Mouse (Mus musculus) neural tube, embryonic 14.5 days (tissue): Measurements from ENCODE around the gene Gm45785. TPM values are rescaled to one million over a fixed set of nuclear protein-coding genes. Genes with fewer than 3 reads are reported as not detected.

Experiments
- ATAC-seq: fragments of 200-750 bp; cut with Nextera tagmentation; 2 replicates; pipeline ENCODE4 v1.8.0; 2017; ENCODE audit warnings: low read depth, mild to moderate bottlenecking, moderate TSS enrichment, moderate library complexity
- H3K27ac ChIP-seq: fragments of 300-500 bp; sonication (generic); 2 replicates; pipeline ENCODE4 v1.5.1; 2014; ENCODE audit warnings: low read depth, mild to moderate bottlenecking, control low read depth, low read length, moderate library complexity, mixed read lengths
- H3K27me3 ChIP-seq: fragments of 300-500 bp; sonication (generic); 2 replicates; pipeline ENCODE4 v1.6.1; 2014; ENCODE audit warnings: low read length; ENCODE audit not compliant: control insufficient read depth, insufficient read depth
- H3K36me3 ChIP-seq: fragments of 300-500 bp; sonication (generic); 2 replicates; pipeline ENCODE4 v1.6.1; 2014; ENCODE audit warnings: low read length, mixed read lengths; ENCODE audit not compliant: control insufficient read depth, insufficient read depth
- H3K4me1 ChIP-seq: fragments of 300-500 bp; sonication (generic); 2 replicates; pipeline ENCODE4 v1.6.1; 2014; ENCODE audit warnings: low read length; ENCODE audit not compliant: control insufficient read depth, insufficient read depth
- H3K4me2 ChIP-seq: fragments of 300-500 bp; sonication (generic); 2 replicates; pipeline ENCODE4 v1.6.1; 2014; ENCODE audit warnings: mild to moderate bottlenecking, low read depth, low read length, control low read depth
- H3K4me3 ChIP-seq: fragments of 300-500 bp; sonication (generic); 2 replicates; pipeline ENCODE4 v1.5.1; 2014; ENCODE audit warnings: low read depth, low read length, control low read depth, mixed read lengths
- H3K9ac ChIP-seq: fragments of 300-500 bp; sonication (generic); replicated peaks from 2 replicates; pipeline ENCODE4 v1.6.1; 2014; ENCODE audit warnings: low read depth, mild to moderate bottlenecking, control low read depth, low read length, mixed read lengths
- H3K9me3 ChIP-seq: fragments of 300-500 bp; sonication (generic); 2 replicates; pipeline ENCODE4 v1.6.1; 2016; ENCODE audit warnings: low read length; ENCODE audit not compliant: control insufficient read depth
- WGBS: fragments of 180-500 bp; shearing (Covaris S2); extraction: QIAGEN DNeasy Blood & Tissue Kit; methylation state at CpG from one replicate; pipeline ENCODE4 v1.1.7; 2014; 5-methylcytosine and 5-hydroxymethylcytosine counted together
- polyA plus RNA-seq: library from polyadenylated mRNA; unstranded; fragments of >200 nt; fragmentation: Nextera tagmentation; extraction: Ambion mirVana; gene quantifications from 2 replicates; pipeline ENCODE4 v1.2.1, GENCODE M21; 2014

The Gm45785 gene
- polyA plus RNA-seq, 1 experiment from 2014 or later = 0.56 TPM

DNA sequence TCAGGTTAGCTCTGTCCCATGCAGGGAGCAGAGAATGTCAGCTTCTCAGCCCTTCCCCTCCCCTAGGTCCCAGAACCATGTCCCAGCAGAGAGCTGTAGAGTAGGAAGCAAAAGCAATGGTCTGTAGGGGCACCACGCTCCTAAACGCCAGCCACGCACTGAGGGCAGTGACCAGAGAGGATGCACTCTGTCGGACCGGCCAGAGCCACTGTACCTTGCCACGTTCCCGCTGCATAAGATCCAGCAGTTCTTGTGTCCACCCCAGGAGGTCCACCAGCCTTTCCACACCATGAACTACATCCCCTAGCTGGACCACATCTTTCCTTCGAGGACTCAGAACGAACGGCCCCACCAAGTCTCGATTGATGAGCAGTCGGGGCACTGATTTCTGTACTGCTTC is 8.6 kb upstream of the Gm45785 start:
- Histone ChIP-seq H3K9me3 (no peaks in the 10 kb centered on the region), H3K9ac (no peak overlapping the region), H3K27ac (no peak overlapping the region), H3K4me3 (no peak overlapping the region), H3K4me1 (no peaks in the 10 kb centered on the region), H3K36me3 (peaks cover 44% of the 10 kb centered on the region), H3K4me2 (no peak overlapping the region), H3K27me3 (no peaks in the 10 kb centered on the region)
- WGBS = 89% methylated on average over 12 of the region's 12 CpGs
- no peak for ATAC-seq

DNA sequence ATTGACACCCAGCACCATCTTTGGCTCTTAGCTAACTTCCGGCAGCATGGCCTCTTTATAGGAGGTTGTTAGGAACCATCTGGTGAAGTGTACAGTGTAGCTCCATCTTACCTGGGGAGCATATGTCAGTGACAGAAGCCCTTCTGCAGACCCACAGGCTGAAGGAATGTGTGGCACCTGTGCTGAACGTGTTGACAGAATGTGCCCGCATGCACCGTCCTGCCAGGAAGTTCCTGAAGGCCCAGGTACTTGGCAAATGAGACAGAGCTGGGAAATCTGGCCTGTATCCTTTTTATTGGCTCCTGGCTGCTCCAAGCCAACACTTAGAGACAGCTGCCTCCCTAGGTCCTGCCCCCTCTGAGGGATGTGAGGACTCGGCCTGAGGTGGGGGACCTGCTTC is 4.6 kb upstream of the Gm45785 start:
- peaks cover 12% of the 10 kb centered on the region for H3K4me1 ChIP-seq
- H3K27me3 ChIP-seq = no peaks in the 10 kb centered on the region
- peaks cover 44% of the 10 kb centered on the region for H3K36me3 ChIP-seq
- H3K27ac ChIP-seq = no peak overlapping the region
- 83% methylated on average over 5 of the region's 5 CpGs for WGBS
- no peaks in the 10 kb centered on the region for H3K9me3 ChIP-seq
- no peak overlapping the region for H3K4me2 ChIP-seq
- H3K4me3 ChIP-seq = no peak overlapping the region
- H3K9ac ChIP-seq = no peak overlapping the region
- no peak for ATAC-seq

DNA sequence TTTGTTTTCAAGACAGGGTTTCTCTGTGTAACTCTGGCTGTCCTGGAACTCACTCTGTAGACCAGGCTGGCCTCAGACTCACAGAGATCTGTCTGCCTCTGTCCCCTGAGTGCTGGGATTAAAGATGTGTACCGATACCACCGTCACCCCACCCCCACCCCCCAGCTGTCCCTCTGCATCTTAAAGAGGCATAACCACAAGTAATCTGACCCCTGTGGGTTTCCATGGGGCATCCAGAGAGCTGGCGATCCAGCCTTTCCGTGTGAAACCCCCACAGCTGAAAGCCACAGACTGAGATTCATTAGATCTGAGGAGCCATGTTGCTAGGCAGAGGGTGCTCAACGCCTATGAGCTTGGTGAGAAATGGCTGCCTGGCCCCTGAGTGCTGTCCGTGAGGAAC is 3.9 kb upstream of the Gm45785 start:
- whole genome bisulfite sequencing = 79% methylated on average over 6 of the region's 6 CpGs

DNA sequence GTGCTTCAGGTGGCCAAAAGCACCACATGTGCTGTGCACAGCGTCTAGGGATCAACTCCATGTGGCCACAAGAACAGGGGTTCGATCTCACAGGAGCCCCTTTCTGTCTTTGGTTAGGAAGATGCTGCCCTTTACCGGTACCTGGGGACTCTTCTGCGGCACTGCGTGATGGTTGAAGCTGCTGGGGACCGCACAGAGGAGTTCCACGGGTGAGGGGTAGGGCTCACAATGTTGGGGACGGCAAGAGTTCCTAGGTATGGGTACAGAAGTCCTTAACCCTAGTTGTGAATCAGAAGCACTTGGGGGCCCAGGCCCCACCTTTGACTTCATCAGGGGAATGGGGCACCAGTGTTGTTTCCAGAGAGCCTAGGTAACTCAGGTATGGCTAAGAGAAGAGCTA is 2.6 kb upstream of the Gm45785 start:
- Histone ChIP-seq H3K4me3 (peak overlapping the region; percentile 67), H3K9me3 (no peaks in the 10 kb centered on the region), H3K9ac (0 out of 2 replicates have a peak overlapping the region, but pooled peaks have one; percentile 81), H3K4me1 (peaks cover 21% of the 10 kb centered on the region), H3K4me2 (peak overlapping the region; percentile 97), H3K27me3 (no peaks in the 10 kb centered on the region), H3K36me3 (peaks cover 45% of the 10 kb centered on the region), H3K27ac (no peak overlapping the region)
- no peak for ATAC-seq
- WGBS = 92% methylated on average over 8 of the region's 8 CpGs

More for the DNA sequence above, 3.9 kb upstream of the Gm45785 start:
- no peak overlapping the region for H3K9ac ChIP-seq
- no peak for ATAC-seq
- H3K4me2 ChIP-seq = no peak overlapping the region
- H3K27ac ChIP-seq = no peak overlapping the region
- H3K9me3 ChIP-seq = no peaks in the 10 kb centered on the region
- peaks cover 44% of the 10 kb centered on the region for H3K36me3 ChIP-seq
- peaks cover 19% of the 10 kb centered on the region for H3K4me1 ChIP-seq
- no peak overlapping the region for H3K4me3 ChIP-seq
- no peaks in the 10 kb centered on the region for H3K27me3 ChIP-seq

DNA sequence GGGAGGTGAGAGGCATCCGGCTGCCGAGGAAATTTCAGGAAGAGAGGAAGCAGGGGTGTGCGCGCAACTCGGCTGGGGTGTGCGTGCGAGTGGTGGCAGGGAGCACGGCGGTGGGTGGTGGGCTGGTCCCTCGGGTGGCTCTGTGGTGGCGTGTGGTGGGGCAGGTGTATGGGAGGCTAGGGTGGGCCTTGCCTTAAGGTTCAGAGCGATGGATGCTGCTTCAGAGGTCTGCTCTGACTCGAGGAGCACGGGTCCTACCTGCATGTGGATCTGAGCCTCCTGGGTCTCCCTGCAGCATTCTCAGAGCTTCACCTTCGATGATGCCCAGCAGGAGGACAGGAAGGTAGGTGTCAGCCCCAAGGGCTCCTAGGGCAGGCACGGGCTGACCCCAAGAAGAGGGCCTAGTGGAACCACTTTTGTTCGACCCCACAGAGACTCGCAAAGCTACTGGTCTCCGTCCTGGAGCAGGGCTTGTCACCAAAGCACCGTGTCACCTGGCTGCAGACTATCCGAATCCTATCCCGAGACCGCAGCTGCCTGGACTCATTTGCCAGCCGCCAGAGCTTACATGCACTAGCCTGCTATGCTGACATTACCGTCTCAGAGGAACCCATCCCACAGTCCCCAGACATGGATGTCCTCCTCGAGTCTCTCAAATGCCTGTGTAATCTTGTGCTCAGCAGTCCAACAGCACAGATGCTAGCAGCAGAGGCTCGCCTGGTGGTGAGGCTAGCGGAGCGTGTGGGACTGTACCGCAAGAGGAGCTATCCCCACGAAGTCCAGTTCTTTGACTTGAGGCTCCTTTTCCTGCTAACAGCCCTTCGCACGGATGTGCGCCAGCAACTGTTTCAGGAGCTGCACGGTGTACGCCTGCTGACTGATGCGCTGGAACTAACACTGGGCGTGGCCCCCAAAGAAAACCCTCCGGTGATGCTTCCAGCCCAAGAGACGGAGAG is 1.7 kb upstream of the Gm45785 start, which contains the start of gene Bet1l:
Gene Bet1l (minus strand): TSS at position 28 of the 956 bp plus-strand sequence.
- Histone ChIP-seq H3K4me3 (peak within 1 kb of the TSS; percentile 67), H3K9me3 (no peaks in the 10 kb centered on the region), H3K27me3 (no peaks in the 10 kb centered on the region), H3K36me3 (peaks cover 45% of the 10 kb centered on the region), H3K27ac (peak within 1 kb of the TSS; percentile 89), H3K9ac (peak within 1 kb of the TSS; percentile 81), H3K4me1 (peaks cover 21% of the 10 kb centered on the region), H3K4me2 (peak within 1 kb of the TSS; percentile 97)
- 34% methylated on average over 40 of the region's 40 CpGs for WGBS
- ATAC-seq = peak; percentile 33

DNA sequence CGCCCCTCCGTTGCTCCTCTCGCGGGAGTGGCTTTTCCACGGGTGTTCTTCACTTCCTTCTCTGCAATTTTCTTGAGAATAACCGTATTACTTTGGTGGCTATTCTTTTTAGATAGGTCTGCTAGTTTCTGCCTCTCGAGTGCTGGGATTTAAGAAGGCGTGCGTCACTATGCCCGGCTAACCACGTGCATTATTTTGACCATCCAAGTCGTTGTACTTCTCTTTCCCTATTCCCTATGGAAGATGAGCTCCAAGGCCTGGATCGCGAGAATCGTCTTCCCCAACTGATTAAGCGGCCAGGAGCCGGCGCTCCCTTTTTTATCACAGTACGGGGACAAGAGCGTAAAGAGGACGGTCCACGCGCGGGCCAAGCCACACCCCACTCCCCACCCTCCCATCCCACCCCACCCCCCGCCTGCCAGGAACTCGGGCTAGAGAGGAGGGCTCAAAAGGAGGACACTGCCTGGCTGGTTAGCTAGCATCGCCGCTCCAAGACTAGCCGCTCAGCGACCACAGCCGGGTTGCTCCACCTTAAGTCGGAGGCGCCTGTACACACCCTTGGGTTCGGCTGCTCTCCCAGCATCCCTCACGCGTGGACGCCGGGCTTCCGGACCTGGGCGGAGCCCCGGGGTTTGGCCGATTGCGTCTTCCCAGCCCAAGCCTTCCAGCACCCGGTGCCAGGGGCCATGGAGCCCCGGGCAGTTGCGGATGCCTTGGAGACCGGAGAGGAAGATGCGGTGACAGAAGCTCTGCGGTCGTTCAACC is 836 bp upstream of the Gm45785 start, which contains the start of gene Ric8a:
Gene Ric8a (plus strand): TSS at position 173 of the 765 bp plus-strand sequence.
- Histone ChIP-seq H3K27me3 (no peaks in the 10 kb centered on the region), H3K36me3 (peaks cover 45% of the 10 kb centered on the region), H3K9ac (peak within 1 kb of the TSS; percentile 81), H3K27ac (peak within 1 kb of the TSS; percentile 89), H3K4me2 (peak within 1 kb of the TSS; percentile 97), H3K4me1 (peaks cover 21% of the 10 kb centered on the region), H3K4me3 (peak within 1 kb of the TSS; percentile 67), H3K9me3 (no peaks in the 10 kb centered on the region)
- peak; percentile 82 for ATAC-seq
- under 1% methylated on average over 49 of the region's 50 CpGs for WGBS

DNA sequence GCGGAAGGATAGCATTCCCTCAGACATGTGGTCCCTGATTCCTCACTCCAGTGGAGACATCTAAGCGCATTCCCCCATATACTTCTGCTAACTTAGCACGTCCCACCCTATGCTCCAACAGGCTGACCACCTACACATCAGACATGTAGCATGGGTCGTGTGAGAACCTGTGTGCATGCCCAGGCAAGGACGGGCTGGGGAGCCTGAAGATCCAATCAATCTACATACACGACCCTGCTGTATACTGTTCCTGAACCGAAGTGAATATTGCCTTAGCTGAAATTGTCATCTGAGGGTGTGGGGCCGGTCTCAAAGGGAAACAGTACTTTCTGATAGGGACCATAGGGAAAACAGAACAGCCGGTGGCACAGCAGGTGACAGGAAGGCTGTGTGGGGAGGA is 950 bp downstream of the Gm45785 start:
- Histone ChIP-seq H3K27ac (no peak overlapping the region), H3K9me3 (no peaks in the 10 kb centered on the region), H3K4me2 (peak overlapping the region; percentile 97), H3K4me3 (peak overlapping the region; percentile 67), H3K4me1 (peaks cover 21% of the 10 kb centered on the region), H3K9ac (peak overlapping the region; percentile 81), H3K36me3 (peaks cover 28% of the 10 kb centered on the region), H3K27me3 (no peaks in the 10 kb centered on the region)
- WGBS = 77% methylated on average over 9 of the region's 9 CpGs
- ATAC-seq = no peak

DNA sequence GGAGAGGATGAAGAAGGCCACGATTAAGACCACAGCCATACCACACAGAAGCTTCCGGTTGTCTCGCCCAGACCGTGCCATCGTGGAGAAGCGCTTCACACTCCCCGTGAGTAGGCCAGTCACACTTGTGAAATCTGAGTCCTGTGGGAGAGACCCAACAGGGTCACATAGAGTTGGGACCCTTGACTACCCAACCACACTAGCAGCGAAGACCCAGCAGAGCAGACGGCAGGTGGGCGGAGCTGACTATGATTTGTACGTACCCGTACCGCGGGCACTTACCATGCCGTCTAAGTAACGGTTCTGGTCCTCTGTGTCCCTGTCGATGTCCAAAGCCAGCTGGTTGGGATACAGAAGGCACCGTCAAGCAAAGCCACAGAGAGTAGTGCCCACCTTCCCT is 1.6 kb downstream of the Gm45785 start:
- WGBS = 93% methylated on average over 18 of the region's 18 CpGs
- no peak for ATAC-seq
- Histone ChIP-seq H3K4me1 (peaks cover 21% of the 10 kb centered on the region), H3K27ac (no peak overlapping the region), H3K4me3 (no peak overlapping the region), H3K9ac (no peak overlapping the region), H3K4me2 (no peak overlapping the region), H3K36me3 (peaks cover 26% of the 10 kb centered on the region), H3K27me3 (no peaks in the 10 kb centered on the region), H3K9me3 (no peaks in the 10 kb centered on the region)
